Mouse (Mus musculus): ENCODE data around the gene Elmsan1.
A peak's percentile ranks its signal among the peaks of the same experiment; 100 is the strongest.

Elmsan1 gene

DNA sequence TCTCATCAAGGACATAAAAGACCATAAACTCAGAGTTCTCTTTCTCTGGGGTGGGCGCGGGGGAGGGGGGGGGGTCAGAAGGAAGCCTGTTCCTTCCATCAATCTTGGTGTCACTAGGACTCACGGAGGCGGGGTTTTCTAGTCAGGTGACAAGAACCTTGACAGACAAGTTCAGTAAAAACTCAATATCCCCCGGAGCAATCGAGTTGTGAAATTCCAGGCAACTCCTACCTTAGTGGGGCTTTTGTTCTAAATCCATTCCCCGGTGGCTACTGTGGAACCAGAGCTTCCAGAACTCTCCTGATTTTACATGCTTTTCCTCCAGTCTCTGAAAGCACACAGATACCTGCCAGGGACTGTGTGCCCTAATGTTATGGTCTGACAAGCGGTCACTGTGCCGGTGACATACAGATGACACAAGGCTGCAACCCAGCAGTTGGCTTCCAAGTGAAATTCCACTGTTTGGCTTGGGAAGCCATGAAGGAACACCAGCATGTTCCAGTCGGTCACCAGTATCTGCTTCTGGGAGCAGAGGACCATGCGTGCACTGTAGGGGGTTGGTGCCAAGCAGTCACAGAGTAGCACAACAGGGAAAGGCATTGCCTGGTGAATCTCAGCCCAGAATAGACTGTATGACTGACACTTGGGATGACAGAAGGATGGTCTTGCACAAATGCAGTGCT lies 2.8 kb downstream of the Elmsan1 start:
- no peak for DNase-seq (ENCODE audit: low spot score)

DNA sequence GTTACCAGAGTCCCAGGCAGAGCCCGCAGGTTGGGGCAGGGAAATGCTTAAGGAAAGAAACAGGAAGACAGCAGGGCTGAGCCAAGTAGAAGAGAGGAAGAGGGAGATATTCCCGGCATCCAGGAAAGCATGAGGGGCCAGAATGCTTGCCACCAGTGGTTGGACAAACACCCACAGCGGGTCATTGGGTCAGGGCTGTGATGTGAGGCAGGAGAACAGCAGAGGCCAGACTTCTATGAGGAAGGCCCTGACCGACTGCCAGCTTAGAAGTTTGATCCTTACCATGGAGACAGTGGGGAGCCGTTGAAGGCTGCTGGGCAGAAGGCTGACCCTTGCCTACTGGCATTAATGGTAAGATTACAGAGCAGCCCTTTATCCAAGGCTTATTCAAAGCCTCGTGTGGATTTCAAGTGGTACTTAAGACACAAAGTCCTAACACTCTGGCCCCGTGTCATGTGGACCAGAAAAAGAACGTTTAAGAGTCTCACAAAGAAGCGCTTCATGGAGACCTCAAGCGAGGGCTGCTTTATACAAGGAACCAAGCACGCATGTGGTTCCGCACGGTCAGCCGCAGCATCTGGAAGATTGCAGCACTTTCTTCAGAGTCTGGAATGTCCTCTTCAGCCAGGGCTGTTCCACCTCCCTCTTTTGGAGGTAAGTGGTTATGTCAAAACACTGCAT lies 4.0 kb downstream of the Elmsan1 start:
- DNase-seq (ENCODE audit: low spot score), result no peak

DNA sequence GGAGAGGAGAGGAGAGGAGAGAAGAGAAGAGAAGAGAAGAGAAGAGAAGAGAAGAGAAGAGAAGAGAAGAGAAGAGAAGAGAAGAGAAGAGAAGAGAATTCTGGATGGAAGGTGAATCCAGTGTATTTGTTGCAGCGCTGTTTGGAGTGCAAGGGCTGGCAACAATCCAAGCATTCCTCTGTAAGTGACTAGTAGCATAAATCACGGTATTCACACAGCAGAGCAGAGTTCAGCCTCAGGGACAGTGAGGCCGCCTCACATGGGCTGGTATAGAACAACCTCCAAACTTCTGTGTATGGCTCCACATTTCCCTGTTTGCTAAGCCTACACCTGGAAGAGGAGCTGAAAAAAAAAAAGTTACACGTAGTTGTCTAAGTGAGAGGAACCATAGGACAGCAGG lies 6.4 kb downstream of the Elmsan1 start:
- DNase-seq (ENCODE audit: low spot score), result no peak

DNA sequence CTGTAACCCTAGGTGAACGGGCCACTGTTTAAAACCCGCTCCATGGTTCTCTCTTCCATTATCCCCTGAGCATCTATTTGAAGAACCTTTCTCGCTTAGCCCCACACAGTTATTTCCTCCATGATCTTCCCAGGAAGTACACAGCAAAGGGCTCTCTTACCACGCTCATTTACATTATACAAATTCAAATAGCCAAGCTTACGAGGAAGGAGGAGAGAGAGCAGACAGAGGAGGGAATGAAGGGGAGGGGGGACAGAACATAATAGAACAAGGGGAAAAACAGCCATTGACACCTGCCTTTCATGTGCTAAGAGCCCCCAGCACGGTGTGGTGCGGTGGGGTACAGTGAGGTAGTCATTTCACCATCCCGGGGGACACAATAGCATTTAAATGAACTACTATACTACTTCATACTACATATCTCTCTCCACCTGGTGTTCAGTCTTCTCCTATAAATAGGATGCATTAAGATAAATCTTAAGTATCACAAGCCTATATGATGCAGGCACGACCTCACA lies 7.6 kb downstream of the Elmsan1 start:
- no peak for DNase-seq (ENCODE audit: low spot score)

DNA sequence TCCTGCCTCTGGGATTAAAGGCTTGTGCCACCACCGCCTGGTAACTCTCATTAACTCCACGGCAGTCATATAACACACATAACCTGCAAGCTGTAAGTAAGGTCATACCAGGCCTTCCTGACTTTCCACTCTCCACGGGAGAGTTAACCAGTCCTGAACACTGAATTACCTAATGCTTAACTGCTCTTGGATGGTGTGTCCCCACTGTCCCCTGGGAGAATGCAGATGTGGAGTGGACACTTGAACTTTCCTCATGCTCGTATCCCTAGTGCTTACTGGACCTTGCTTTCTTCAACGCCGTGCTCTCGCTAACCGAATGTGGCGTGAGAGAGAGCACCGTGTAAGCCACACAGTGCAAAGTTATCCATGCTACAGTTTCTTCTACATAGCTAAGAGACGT lies 8.4 kb downstream of the Elmsan1 start:
- DNase-seq (ENCODE audit: low spot score), result no peak

DNA sequence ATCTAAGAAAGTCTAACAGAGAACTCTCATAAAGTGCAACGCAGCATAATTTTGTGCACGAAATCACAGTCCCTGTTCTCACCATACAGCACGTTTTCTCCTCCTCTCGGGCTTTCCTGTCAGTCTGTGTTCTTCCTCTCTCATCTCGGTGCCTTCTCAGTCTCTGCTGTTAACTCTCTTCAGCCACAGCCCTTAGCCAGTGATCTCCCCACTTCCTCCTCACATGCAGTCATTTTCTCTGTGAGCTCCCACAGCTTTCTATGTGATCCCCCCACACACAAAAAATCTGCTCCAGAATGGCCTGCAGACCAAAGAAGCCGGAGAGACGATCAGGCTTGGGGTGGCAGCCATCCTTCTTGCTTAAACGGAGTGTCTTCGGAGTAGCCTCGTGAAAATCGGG lies 9.6 kb downstream of the Elmsan1 start:
- DNase-seq (ENCODE audit: low spot score), result no peak

DNA sequence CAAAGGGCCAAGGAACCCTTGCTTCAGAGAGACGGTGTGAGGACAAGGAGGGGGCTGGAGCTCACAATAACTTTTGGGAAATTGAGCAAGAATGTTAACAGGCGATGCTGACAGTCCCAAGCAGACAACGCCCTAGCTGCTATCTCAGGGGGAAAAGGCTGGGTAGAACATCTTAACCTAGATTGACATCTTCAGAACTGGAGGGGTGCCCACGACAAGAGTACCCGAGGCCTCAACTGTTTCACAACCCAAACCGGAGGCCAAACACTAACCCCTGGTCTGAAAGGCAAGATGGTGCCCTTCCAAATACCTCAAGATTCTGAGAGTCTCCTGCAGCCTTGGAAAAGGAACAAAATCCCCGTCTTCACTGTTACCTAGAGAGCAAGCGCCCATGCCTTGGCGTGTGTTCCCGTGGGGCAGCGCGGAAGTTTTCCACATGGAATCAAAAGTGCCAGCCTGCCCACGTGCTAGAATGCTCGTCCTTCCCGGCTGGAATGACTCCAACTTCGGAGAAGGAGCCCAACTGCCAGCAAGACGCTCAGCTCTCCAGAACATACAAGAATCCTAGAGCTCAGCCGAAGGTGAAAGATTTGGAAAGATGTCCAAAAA lies 11.4 kb downstream of the Elmsan1 start:
- DNase-seq (ENCODE audit: low spot score), result no peak

DNA sequence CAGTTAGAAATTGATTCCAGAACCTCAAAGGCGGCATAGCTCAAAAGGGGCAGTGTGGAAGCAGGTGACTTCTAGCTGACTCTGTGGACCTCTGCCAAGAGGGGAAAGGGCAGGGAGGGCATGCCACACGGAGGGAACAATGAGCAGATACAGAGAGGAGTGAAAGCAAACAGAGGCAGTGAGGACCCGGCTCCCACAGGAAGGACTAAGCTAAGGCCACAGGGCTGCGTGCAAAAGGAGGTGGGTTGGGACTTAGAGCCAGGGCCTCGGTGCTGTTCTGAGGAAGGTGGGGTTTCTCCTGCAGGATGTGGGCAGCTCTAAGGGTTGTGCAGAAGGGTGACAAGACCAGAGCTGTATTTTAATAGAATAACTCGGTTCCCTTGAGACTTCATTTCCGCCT lies 12.2 kb downstream of the Elmsan1 start:
- no peak for DNase-seq (ENCODE audit: low spot score)

DNA sequence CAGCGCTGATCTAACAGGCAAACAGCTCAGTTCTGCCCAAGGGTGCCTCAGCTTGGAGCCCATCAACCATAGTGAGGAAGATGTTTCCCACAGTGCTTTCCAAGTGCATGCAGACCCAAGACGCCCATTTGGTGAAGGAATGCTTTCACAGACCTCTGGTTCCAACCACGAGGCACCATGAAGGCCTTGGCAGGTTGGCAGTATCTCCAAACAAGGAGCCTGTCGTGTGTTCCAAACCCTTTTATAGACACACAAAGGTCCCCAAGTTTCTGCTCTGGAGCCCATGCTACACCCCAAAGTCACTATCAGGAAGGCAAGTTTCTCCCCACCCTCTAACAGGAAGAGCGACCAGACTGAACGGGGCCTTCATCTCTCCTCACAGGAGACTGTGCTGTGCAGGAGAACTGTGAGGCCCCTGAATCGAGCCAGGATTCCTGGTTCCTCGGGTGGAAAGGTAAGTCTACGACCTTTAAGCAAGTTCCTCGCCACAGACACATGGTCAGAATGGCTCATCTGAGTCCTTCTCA lies 13.0 kb downstream of the Elmsan1 start:
- DNase-seq (ENCODE audit: low spot score), result no peak

DNA sequence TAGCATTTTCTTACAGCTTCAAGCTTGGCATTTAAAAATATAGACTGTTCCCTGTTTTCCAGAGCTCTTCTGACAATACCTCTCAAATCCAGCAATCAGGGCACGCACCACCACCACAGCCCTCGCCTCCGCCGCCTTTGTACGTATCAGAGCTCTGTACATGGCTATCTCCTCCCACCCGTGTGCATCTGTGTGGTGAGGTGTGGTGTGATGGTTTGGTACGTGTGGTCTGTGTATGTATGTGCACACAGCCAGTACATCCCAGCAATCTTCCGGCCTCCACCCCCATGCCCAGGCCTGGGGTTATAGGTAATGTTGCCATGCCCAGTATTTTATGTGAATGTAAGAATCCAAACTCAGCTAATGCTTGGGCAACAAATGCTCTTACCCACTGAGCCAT lies 14.0 kb downstream of the Elmsan1 start:
- DNase-seq (ENCODE audit: low spot score), result peak; percentile 85

DNA sequence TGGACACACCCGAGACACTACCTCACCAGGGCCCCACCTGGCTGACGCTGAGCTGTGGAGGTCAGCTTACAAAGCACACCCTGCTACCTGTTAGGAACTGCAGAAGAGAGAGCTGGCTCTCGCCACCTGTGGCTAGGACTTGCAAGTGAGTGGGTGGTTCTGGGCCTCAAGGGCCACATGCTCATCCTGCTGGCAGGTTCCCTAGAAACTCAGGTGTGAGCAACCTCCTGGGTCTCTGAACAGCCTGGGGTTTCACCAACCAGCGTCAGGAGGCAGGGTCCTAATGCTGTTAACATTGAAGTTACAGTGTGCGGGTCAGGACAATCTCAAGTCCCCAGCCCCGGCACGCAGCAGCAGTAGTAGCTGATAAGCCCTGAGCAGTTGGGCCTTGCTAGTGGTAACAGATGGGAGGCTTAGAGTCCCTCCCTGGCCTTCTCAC lies 14.9 kb downstream of the Elmsan1 start:
- peak; percentile 89 for DNase-seq (ENCODE audit: low spot score)

DNA sequence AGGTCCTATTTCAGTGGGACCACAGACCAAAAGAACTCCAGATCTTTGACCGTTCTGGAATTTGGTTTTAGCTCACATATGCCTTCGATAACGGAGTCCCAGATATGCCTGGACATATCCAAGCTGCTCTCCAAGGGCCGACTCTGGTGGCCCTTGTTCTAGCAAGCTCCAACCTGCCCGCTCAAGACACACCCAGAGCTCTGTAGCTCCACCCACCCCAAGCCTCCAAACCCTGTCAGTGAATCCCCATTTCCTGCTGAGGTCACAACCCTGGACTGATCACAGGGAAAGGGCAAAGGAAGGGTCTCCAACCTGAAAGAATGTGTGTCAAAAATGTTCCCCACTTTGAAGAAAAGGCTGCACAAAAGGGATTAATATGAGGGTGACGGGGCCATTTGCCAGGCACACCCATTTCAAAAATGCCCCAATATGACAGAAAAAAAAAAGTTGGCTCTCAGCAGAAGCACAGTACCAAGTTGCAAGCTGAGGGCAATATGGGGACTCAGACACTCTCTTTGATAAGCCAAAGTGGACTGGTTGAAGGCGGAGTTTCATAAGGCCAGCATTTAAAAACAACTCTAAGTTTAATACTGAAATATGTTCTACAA lies 15.4 kb downstream of the Elmsan1 start:
- DNase-seq (ENCODE audit: low spot score), result peak; percentile 84

DNA sequence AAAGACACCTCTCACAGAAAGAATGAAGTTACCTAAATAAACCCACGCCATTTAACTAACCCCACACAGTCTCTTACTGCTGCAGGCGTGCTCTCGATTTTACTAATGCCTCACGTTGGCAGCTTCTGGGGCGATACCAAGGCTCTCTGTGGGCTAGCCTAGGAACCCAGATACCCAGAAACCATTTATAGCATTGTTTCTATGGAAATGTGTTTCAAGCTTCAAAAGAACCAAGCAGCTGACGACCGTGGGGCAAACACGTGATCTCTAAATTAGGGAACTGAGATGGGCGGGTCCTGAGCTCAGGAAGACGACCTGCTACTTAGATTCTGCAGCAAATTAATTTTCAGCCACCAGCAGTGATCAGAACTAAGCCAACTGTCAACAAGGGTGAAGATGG lies 16.1 kb downstream of the Elmsan1 start:
- peak; percentile 41 for DNase-seq (ENCODE audit: low spot score)

DNA sequence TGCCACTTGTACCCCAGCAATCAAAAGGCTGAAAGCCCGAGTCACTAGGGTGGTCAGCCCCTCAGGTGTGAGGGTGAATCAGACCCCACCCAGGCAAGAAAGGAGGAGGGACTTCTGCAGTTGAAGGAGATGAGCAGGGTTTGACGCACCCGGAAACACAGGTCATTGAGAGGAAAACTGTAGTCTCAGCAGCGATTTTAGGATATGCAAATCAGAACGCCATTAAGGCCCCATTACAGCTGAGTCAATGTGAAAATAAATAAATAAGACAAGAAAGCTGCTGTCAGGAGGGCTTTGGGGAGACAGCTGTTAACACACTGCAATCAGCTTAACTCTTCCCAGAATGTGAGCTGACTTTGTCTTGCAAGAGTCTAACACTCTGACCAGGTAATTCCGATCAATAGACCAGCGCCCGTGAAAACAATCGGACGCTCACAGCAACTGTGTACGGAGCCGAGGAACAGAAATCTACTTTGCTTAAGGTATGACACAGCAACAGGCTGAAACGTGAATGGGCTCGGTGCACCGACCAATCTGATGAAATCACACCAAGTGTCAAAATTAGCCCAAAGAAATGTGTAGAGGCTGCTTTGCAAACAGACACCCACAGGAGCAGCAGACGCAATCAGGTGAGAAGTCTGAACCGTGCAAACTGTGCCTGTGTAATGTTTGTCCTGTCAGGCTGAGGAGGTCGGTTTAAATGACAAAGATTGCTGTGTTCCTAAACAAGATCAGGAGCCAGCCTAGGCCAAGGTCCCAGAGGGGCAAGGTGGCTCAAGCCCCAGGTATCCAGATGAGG lies 16.8 kb downstream of the Elmsan1 start:
- DNase-seq (ENCODE audit: low spot score), result no peak

DNA sequence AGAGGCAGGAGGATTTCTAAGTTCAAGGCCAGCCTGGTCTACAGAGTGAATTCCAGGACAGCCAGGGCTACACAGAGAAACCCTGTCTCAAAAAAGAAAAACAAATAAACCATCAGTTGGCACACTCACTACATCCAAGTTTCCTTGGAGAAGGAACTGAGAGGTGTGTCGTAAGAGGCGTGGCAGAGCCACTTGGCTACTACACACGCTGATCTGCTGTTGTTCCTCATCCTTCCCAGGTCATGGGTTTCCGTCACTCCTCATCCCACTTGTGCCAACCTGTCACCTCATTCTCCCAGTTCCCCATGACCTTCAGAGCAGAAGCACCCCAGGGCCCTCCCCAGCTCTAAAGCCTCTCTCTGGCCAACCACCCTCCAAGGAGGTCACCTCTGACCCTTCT lies 17.5 kb downstream of the Elmsan1 start:
- no peak for DNase-seq (ENCODE audit: low spot score)

DNA sequence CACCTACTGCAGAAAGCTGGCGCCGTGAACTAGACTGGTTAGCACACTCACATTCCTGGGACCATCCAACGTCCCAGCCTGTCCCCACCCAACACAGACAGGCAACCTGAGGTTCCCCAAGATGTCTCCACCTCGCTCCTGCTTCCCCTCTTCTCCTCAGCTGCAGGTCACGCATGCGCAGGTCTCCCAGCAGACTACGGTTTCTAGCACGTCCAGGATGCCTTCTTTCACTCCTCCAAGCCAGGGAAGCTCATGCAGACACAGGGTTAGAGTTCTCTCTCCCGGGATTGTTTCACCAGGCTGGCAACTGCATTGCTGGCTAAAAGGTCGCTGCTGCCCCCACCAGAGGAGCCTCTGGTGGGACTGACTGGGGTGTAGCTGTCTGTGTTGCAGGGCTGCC lies 19.8 kb downstream of the Elmsan1 start:
- DNase-seq (ENCODE audit: low spot score), result no peak

DNA sequence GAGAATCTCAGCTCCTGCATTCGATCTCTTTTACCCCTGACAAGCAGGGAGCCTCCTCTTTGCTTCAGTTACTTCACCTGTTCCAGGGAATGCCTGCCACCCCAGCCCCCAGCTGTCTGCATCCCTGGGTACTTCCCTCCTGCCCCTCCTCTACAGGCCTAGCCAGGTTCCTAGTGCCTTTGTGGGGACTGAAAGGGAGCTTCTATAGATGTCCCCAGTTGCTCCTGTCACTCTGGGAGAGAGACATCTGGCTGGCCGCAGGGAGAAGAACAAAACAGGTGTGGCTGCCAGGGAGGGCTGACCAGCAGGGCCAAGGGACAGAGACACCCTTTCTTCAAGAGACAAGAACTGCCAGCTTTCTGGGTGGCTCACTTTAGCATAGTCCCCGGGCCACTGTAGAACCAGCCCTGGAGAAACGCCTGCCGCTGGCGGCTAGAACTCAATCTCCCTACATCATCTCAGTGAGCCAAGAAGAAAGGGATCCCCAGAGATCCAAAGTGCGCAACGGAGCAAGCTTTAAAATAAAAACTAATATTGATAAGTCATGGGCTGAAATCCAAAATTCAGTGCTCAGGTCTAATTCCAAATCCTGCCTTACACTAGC lies 20.5 kb downstream of the Elmsan1 start:
- DNase-seq (ENCODE audit: low spot score), result no peak

DNA sequence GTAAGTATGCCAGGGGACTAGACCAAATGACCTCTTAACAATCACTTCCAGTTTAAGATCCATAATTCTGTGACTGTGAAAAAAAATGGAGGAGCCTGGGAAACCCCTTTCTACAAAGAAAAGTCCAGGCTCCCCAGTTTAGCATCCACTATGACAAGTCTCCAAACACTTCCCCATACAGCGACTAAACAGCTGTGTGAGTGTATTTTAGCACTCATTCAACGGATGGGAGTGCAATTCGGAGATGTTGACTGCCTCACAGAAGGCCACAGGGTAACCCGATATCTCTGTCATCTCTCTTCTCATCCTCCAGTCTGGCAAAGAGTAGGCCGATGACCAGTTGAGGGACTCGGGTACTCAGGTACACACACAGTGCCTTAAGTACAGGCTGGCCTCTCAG lies 23.5 kb downstream of the Elmsan1 start:
- DNase-seq (ENCODE audit: low spot score), result no peak

DNA sequence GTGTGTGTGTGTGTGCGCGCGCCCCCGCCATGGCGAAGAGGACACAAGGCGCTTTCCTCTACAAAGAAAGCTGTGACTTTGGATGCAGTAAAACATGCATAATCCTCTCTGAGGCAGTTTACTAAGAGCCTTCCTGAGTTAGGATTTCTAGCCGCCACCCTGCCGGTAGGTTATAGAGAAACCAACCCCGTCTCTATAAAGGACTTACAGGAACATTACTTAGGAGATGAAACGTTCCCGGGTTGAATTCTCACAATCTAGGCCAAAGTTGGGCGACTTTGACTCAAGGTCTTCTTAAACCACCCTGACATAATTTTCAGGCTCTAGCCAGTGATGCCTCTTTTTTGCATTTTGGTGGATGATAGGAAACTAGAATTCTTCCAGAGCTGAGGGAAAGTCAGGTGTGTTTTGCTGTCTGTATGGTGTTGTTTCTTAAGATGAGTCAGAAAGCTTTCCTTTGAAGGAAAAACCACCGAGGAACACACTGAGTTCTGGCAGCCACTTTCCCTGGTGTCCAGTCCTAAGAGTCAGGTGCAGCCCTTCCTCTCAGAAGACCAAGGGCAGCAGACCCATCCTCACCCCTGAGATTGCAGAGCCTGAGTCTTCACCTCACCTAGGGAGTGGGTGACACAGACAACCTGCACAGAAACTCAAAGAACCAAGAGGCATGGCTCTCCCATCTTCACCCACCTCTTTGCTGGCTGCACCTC lies 24.1 kb downstream of the Elmsan1 start:
- DNase-seq (ENCODE audit: low spot score), result peak; percentile 45

DNA sequence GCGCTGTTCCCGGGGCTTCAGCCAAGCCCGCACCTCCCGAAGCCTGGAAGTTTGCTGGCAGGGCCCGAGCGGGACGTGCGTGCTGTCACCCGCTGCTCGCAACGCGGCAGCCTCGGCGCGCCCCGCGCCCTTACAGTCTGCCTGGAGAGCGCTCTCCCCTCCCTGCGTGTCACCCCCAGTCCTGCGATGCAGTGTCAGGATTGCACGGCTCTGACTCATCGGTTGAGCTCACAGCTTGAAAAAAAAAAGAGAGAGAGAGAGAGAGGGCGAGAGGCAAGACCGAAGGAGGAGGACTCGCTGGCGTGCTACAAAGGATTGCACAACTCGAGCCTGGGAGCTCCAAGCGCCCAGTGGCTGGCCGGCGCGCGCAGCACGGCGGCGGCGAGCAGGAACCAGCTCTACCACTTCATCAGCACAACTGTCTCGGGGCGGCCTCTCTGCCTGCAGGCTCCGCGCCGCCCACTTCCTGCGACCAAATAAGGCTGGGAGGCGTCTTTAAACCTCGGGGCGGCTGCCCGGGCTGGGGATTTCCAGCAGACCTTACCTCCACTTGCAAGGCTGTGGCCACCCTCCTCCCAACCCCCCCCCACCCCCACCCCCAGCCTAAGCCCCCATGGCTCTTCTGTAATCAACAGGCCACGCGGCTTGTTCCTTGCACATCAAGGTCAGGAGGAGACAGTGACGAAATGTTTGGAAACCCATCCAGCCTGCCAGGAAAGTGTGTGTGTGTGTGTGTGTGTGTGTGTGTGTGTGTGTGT lies 24.9 kb downstream of the Elmsan1 start:
- DNase-seq (ENCODE audit: low spot score), result peak; percentile 86
